Mouse (Mus musculus) heart, embryonic 12.5 days (tissue): ENCODE results near the gene Dennd4c. TPM values are rescaled to one million over a fixed set of nuclear protein-coding genes. Genes with fewer than 3 reads are reported as not detected.

Experiments used
- ATAC-seq: fragments of 200-750 bp; cut with Nextera tagmentation; 2 replicates; pipeline ENCODE4 v1.8.0; 2017; ENCODE audit warnings: moderate TSS enrichment, moderate library complexity; ENCODE audit not compliant: insufficient number of reproducible peaks, low FRiP score
- H3K27ac ChIP-seq: fragments of 300-500 bp; sonication (generic); 2 replicates; pipeline ENCODE4 v1.5.1; 2016; ENCODE audit warnings: mild to moderate bottlenecking, moderate library complexity; ENCODE audit not compliant: poor library complexity, severe bottlenecking
- H3K27me3 ChIP-seq: fragments of 300-500 bp; sonication (generic); replicated peaks from 2 replicates; pipeline ENCODE4 v1.6.1; 2016; ENCODE audit warnings: mild to moderate bottlenecking, moderate library complexity
- H3K36me3 ChIP-seq: fragments of 300-500 bp; sonication (generic); 2 replicates; pipeline ENCODE4 v1.6.1; 2016; ENCODE audit warnings: mild to moderate bottlenecking, moderate library complexity
- H3K4me1 ChIP-seq: fragments of 300-500 bp; sonication (generic); replicated peaks from 2 replicates; pipeline ENCODE4 v1.6.1; 2016; ENCODE audit warnings: mild to moderate bottlenecking
- H3K4me2 ChIP-seq: fragments of 300-500 bp; sonication (generic); 2 replicates; pipeline ENCODE4 v1.6.1; 2016; ENCODE audit warnings: mild to moderate bottlenecking, moderate library complexity
- H3K4me3 ChIP-seq: fragments of 300-500 bp; sonication (generic); 2 replicates; pipeline ENCODE4 v1.5.1; 2016; ENCODE audit warnings: mild to moderate bottlenecking
- H3K9ac ChIP-seq: fragments of 300-500 bp; sonication (generic); 2 replicates; pipeline ENCODE4 v1.6.1; 2016; ENCODE audit warnings: mild to moderate bottlenecking, moderate library complexity
- H3K9me3 ChIP-seq: fragments of 300-500 bp; sonication (generic); replicated peaks from 2 replicates; pipeline ENCODE4 v1.6.1; 2016; ENCODE audit warnings: mild to moderate bottlenecking, moderate library complexity
- WGBS: fragments of 180-500 bp; shearing (Covaris S2); methylation state at CpG from one replicate; pipeline ENCODE4 v1.1.7; 2016; 5-methylcytosine and 5-hydroxymethylcytosine counted together
- polyA plus RNA-seq: library from polyadenylated mRNA; unstranded; fragments of >200 nt; fragmentation: Nextera tagmentation; extraction: Ambion mirVana; gene quantifications from 2 replicates; pipeline ENCODE4 v1.2.1, GENCODE M21; 2016

Gene Dennd4c
- 7.7 and 8.8 TPM in 2 replicates for polyA plus RNA-seq

DNA sequence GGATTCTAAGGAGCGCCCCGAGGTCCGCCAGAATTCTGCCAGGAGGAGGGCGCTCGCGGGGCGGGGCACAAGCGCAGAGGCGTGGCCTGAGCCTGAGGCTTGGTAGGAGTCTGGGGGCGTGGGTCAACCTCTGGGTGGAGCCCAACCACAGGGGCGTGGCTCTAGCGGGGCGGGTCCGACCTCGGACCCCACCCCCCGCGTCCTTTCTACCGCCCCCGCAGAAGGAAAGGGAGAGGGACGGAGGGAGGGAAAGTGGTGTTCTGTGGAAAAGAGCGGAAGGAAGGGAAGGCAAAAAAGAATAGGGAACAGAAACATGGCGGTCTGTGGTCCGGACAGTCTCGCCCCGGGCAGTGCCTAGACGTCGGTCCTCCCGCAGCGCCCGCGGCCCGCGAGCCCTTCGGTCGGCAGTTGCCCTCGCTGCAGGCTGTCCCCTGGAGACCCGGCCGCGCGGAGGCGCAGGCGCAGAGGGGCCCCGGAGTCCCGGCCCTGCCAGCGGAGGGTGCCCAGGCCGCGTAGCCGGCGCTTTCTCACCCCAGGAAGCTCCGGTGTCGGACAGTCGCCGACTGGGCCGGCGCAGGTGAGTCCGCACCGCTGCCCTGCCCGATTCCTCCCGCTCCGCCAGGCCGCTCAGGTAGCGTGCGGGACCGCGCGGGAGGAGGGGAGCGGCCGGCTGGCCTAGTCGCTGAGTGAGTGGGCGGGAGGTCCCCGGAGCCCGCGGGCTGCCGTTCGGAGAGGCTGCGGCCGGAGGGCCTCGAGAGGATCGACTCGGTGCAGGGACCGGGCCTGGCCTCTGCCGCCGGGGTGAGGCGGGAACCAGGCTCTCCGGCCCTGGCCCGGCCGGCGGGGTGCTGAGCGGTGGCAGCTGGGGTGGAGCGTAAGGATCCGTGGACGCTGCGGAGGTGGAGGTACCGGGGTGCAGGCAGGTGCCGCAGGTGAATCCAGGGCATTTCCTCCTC, at the start of gene Dennd4c:
Gene Dennd4c, plus strand, starts transcription at position 220 of the 956 bp plus-strand sequence.
- WGBS = under 1% methylated on average over 94 of the region's 95 CpGs
- H3K36me3 ChIP-seq = no peaks in the 10 kb centered on the region

DNA sequence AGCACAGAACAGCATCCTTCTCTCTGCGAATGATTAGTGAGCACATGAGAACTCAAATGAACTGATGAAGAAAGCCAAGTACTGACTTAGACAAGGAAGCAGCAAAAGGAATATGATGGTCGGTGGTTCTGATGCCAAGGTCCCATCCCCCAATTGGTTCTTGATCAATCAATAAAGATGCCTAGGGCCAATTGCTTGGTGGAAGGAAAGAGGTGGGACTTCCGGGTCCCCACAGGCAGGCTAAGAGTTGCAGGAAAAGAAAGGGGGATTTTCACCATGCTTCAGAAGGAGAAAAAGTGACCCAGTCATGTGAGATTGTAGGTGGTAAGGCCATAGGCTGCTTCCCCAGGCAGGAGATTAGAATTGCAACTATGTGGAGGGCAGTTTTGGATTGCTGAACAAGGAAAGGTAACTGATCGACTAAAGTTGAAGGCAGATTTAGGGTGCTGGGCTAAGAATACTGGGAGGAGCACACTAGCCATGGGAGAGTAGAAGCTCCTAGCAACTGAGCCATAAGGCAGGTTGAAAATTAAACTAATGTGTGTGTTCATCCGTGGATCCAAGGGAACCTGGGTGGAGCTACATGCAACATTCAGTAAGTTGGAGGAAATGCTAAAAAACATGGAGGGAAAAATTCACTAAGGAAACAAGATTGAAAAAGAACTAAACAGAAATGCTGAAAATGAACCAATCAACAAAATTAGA, 49.0 kb upstream of the Dennd4c start:
- no peak for ATAC-seq
- Histone ChIP-seq H3K4me3 (no peak overlapping the region), H3K9me3 (no peaks in the 10 kb centered on the region), H3K36me3 (no peaks in the 10 kb centered on the region), H3K4me2 (no peak overlapping the region), H3K27ac (no peak overlapping the region), H3K9ac (no peak overlapping the region), H3K27me3 (no peaks in the 10 kb centered on the region), H3K4me1 (no peaks in the 10 kb centered on the region)
- 63% methylated on average over 5 of the region's 5 CpGs for WGBS

More for the DNA sequence above, at the start of gene Dennd4c:
- Histone ChIP-seq H3K27ac (peak within 1 kb of the TSS; percentile 78), H3K9ac (peak within 1 kb of the TSS; percentile 95), H3K4me1 (peaks cover 22% of the 10 kb centered on the region), H3K9me3 (no peaks in the 10 kb centered on the region), H3K4me2 (peak within 1 kb of the TSS; percentile 87), H3K4me3 (peak within 1 kb of the TSS; percentile 84), H3K27me3 (no peaks in the 10 kb centered on the region)
- ATAC-seq = peak; percentile 99

DNA sequence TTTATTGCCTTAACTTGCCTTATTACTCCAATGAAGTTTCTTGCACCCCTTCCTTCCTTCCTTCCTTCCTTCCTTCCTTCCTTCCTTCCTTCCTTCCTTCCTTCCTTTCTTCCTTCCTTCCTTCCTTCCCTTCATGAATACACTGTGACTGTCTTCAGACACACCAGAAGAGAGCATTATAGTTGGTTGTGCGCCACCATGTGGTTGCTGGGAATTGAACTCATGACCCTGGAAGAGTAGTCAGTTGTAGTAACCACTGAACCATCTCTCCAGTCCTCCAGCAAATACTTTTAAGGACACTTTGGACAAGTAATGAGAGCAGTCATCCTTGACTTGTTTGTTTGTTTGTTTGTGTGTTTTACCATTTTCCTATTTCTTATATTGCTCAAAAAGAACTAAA, 39.6 kb upstream of the Dennd4c start:
- ATAC-seq = no peak
- Histone ChIP-seq H3K4me2 (no peak overlapping the region), H3K4me1 (no peaks in the 10 kb centered on the region), H3K9me3 (no peaks in the 10 kb centered on the region), H3K36me3 (no peaks in the 10 kb centered on the region), H3K4me3 (no peak overlapping the region), H3K9ac (no peak overlapping the region), H3K27ac (no peak overlapping the region), H3K27me3 (no peaks in the 10 kb centered on the region)
- WGBS = 21% methylated on average over 1 of the region's 1 CpGs

DNA sequence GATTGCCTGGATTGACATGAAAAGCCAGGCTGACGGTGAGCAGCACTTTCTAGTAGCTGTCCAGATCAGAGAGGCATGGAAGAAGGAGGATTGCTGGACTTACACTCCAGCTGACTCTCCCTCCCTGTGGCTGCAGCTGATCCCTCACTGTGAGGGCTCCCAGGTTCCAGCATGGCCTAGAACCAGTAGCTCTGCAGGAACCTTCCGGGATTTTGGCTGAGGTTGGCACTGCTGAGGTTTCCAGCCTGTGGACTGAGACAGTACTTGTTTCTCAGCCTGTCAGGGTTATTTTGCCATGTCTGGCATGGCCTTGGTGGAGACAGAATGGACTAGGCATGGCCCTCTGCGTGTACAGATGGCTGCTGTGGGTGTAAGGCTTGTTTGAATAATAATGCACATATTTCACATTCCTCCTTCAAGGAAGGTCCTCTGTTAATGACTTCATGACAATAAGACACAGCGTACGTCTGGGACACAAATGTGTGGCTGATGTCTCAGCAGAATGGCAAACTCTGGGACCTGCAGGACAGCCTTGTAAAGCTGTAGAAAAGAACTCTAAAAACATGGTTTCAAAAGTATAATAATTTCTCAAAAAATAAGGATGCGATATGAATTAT, 38.2 kb upstream of the Dennd4c start:
- Histone ChIP-seq H3K9ac (no peak overlapping the region), H3K4me3 (no peak overlapping the region), H3K27me3 (no peaks in the 10 kb centered on the region), H3K27ac (no peak overlapping the region), H3K4me1 (no peaks in the 10 kb centered on the region), H3K9me3 (no peaks in the 10 kb centered on the region; the same call in 1 of the 2 replicates), H3K36me3 (no peaks in the 10 kb centered on the region; the same call in 1 of the 2 replicates), H3K4me2 (no peak overlapping the region)
- ATAC-seq = no peak
- 72% methylated on average over 6 of the region's 6 CpGs for WGBS

DNA sequence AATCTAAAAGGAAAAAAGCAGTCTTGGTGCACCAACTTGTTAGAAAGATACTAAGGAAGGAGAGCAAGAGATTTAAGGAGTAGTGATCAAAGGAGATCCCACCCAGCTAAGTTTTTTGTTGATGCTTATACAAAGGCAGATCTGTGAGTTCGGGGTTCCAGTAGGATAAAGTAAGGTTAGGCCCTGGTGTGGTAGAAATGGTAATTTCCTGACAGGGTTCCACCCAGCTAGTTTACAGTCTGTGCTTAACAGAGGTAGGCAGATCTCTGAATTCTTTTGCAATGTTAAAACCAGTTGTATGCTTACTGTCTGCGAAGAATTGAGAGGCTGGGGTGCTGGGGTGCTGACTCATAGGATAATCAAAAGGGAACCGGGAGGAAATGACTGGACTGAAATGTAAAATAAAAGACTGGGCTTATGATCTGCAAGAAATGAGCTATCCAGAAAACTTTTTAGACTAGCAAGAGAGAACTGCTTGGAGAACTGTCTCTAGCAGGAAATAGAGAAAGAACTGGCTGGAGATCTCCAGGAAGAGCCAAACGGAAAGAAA, 37.6 kb upstream of the Dennd4c start:
- Histone ChIP-seq H3K27ac (no peak overlapping the region), H3K4me3 (no peak overlapping the region), H3K27me3 (no peaks in the 10 kb centered on the region), H3K9me3 (no peaks in the 10 kb centered on the region; the same call in 1 of the 2 replicates), H3K4me2 (no peak overlapping the region), H3K36me3 (no peaks in the 10 kb centered on the region; the same call in 1 of the 2 replicates), H3K9ac (no peak overlapping the region), H3K4me1 (no peaks in the 10 kb centered on the region)
- WGBS = 59% methylated on average over 4 of the region's 4 CpGs
- ATAC-seq = no peak

DNA sequence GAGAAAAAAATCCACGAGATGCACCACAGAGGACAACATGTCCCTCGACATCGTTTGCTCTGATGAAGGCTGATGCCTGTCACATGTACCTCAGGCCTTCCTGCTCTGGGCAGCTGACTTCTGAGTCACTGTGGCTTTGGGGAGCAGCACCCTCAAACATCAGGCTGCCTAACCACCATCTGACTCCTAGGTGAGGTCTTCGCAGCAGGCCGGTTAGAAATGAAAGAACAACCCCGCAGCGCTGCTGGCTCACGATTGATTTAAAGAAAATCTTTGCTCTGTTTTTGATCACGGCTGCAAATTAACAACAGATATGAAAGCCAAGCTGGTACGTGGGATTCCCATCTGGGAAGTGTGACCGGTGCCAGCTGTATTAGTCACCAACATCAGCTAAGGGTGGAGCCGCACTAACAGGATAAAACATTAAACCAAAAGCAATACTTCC, 35.6 kb upstream of the Dennd4c start:
- no peaks in the 10 kb centered on the region for H3K27me3 ChIP-seq
- H3K4me1 ChIP-seq = 0 out of 2 replicates have a peak, but pooled peaks cover 4% of the 10 kb centered on the region
- no peak for ATAC-seq
- WGBS = 74% methylated on average over 12 of the region's 12 CpGs
- H3K36me3 ChIP-seq = no peaks in the 10 kb centered on the region; the same call in 1 of the 2 replicates
- H3K4me3 ChIP-seq = no peak overlapping the region
- no peak overlapping the region for H3K4me2 ChIP-seq
- no peak overlapping the region for H3K9ac ChIP-seq
- no peaks in the 10 kb centered on the region; the same call in 1 of the 2 replicates for H3K9me3 ChIP-seq
- H3K27ac ChIP-seq = no peak overlapping the region

DNA sequence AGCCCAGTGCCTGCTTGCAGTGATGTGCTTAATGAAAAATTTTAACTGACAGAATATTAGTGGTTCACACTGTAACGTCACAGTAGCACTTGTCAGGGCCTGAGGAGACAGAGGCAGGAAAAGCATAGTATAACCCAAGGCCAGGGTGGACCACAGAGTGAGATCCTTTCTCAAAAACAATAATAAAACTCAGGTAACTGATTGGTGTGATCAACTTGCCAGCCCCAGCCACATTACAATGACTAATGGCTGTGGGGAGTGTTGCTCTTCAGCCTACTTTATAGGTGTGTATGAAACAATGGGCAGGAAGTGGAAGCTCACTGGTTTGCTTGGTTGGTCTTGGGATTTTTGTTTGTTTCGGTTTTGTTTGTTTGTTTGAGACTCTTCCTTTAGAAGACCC, 34.8 kb upstream of the Dennd4c start:
- Histone ChIP-seq H3K4me1 (0 out of 2 replicates have a peak, but pooled peaks cover 8% of the 10 kb centered on the region), H3K36me3 (no peaks in the 10 kb centered on the region; the same call in 1 of the 2 replicates), H3K9me3 (no peaks in the 10 kb centered on the region; the same call in 1 of the 2 replicates), H3K27me3 (no peaks in the 10 kb centered on the region), H3K27ac (no peak overlapping the region), H3K4me2 (no peak overlapping the region), H3K9ac (no peak overlapping the region), H3K4me3 (no peak overlapping the region)
- ATAC-seq = no peak
- WGBS = 69% methylated on average over 2 of the region's 2 CpGs

DNA sequence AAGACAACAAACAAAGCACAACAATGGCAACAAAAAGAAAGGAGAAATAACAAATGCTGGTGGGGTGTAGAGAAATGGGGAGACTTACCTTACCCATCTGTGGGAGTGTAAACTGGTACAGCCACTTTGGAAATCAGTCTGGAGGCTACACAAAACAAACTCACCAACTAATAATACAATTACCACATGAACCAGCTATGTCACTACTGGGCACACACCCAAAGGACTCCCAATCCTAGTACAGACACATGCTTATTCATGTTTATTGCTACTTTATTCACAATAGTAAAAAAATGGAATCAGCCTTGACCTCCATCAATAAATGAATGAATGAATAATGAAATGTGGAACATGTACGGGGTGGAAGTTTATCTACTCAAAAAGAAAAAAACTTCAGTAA, 33.0 kb upstream of the Dennd4c start:
- Histone ChIP-seq H3K4me3 (no peak overlapping the region), H3K4me2 (no peak overlapping the region), H3K9me3 (no peaks in the 10 kb centered on the region; the same call in 1 of the 2 replicates), H3K9ac (no peak overlapping the region), H3K27ac (no peak overlapping the region), H3K36me3 (no peaks in the 10 kb centered on the region; the same call in 1 of the 2 replicates), H3K4me1 (0 out of 2 replicates have a peak, but pooled peaks cover 8% of the 10 kb centered on the region), H3K27me3 (no peaks in the 10 kb centered on the region)
- no peak for ATAC-seq
- 83% methylated on average over 1 of the region's 1 CpGs for WGBS

DNA sequence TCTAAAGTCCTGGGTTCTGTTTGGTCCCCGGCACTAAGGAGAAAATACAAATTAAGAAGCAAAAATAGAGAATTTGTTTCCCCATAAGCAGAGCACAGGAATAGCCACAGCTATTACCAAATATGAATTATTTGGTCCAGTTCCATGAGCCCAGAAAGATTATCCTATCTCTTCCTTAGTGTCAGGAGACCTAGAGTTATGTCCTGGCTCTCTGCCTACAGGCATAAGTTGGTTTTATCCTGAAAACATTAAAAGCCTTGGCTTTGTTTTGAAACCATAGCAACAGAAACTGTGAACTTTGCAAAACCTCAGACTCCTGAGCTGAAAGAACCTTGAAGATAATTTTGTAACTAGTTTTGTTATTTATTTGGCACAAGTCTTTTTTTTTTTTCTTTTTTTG, 31.2 kb upstream of the Dennd4c start:
- no peak overlapping the region for H3K4me3 ChIP-seq

DNA sequence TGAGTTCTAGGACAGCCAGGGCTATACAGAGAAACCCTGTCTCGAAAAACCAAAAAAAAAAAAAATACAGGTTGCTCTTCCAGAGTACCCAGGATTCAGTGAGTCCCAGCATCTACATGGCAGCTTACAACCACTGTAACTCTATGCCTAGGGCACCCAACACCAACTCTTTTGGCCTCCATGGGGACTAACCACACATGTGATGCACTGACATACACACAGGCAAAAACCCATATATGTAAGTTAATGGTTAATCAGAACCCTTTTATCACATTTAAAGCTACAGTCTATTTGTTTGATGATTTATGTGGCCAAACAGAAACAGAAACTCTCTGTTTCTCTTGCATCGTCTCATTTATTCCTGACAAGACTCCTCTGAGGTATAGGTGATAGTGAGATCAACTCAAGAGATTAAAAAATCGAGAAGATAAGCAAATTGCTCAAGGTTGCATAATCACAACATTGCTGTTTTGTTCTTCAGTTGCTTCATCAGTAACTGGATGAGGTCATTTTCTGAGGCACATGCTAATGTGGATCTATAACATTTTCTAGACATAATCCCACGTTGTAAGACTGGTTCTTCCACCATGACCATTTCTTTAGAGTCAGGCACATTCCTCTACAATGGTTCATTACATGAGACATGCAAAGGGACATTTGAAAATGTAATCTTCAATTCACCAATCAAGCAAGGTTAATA, 29.3 kb upstream of the Dennd4c start:
- H3K27me3 ChIP-seq = no peaks in the 10 kb centered on the region
- 0 out of 2 replicates have a peak, but pooled peaks cover 8% of the 10 kb centered on the region for H3K4me1 ChIP-seq
- no peaks in the 10 kb centered on the region; the same call in 1 of the 2 replicates for H3K9me3 ChIP-seq
- H3K36me3 ChIP-seq = no peaks in the 10 kb centered on the region; the same call in 1 of the 2 replicates
- H3K4me3 ChIP-seq = no peak overlapping the region
- H3K27ac ChIP-seq = no peak overlapping the region
- no peak for ATAC-seq
- no peak overlapping the region for H3K4me2 ChIP-seq
- H3K9ac ChIP-seq = no peak overlapping the region
- WGBS = 71% methylated on average over 4 of the region's 4 CpGs

More for the DNA sequence above, 31.2 kb upstream of the Dennd4c start:
- H3K27ac ChIP-seq = peak overlapping the region; percentile 27; the same call in 1 of the 2 replicates
- H3K4me1 ChIP-seq = 0 out of 2 replicates have a peak, but pooled peaks cover 8% of the 10 kb centered on the region
- H3K27me3 ChIP-seq = no peaks in the 10 kb centered on the region
- H3K36me3 ChIP-seq = no peaks in the 10 kb centered on the region; the same call in 1 of the 2 replicates
- 70% methylated on average over 1 of the region's 1 CpGs for WGBS
- no peaks in the 10 kb centered on the region; the same call in 1 of the 2 replicates for H3K9me3 ChIP-seq
- no peak for ATAC-seq
- H3K9ac ChIP-seq = no peak overlapping the region
- H3K4me2 ChIP-seq = no peak overlapping the region
